Mouse (Mus musculus): ENCODE measurements around the gene Slc6a9.

Gene Slc6a9

GRCm38 (mm10) chr4:117872471-117872886 is 38.2 kb downstream of the Slc6a9 start, which contains the start of gene Ccdc24:
Gene Ccdc24 (minus strand): TSS chr4:117872557.
- in situ Hi-C loops (cut with MseI, MboI), result no loop called here

GRCm38 (mm10) chr4:117873615-117874014 is 39.3 kb downstream of the Slc6a9 start:
- in situ Hi-C loops (cut with MseI, MboI), result no loop called here

GRCm38 (mm10) chr4:117878301-117878700 is 44.0 kb downstream of the Slc6a9 start:
- in situ Hi-C loops (cut with MseI, MboI), result no loop called here

GRCm38 (mm10) chr4:117878703-117879102 is 44.4 kb downstream of the Slc6a9 start:
- in situ Hi-C loops (cut with MseI, MboI), result no loop called here

GRCm38 (mm10) chr4:117882701-117883691 is 48.7 kb downstream of the Slc6a9 start, which contains the start of gene B4galt2:
Gene B4galt2 (minus strand): TSS chr4:117883487.
- in situ Hi-C loops (cut with MseI, MboI), result no loop called here

GRCm38 (mm10) chr4:117884146-117884545 is 49.8 kb downstream of the Slc6a9 start:
- in situ Hi-C loops (cut with MseI, MboI), result no loop called here

- in situ Hi-C loops (cut with MseI, MboI), result no loop called here
Measured at GRCm38 (mm10) chr4:117885093-117885492, 50.8 kb downstream of the Slc6a9 start.

GRCm38 (mm10) chr4:117885994-117886393 is 51.7 kb downstream of the Slc6a9 start:
- in situ Hi-C loops (cut with MseI, MboI), result no loop called here

- in situ Hi-C loops (cut with MseI, MboI), result no loop called here
Measured at GRCm38 (mm10) chr4:117886644-117887043, 52.3 kb downstream of the Slc6a9 start.

- in situ Hi-C loops (cut with MseI, MboI), result no loop called here
Measured at GRCm38 (mm10) chr4:117887133-117887532, 52.8 kb downstream of the Slc6a9 start, which contains the start of gene Atp6v0b. Gene Atp6v0b (minus strand): TSS chr4:117887333.

- in situ Hi-C loops (cut with MseI, MboI), result no loop called here
Measured at GRCm38 (mm10) chr4:117887920-117888319, 53.6 kb downstream of the Slc6a9 start.

GRCm38 (mm10) chr4:117889471-117889870 is 55.2 kb downstream of the Slc6a9 start:
- in situ Hi-C loops (cut with MseI, MboI), result no loop called here

- in situ Hi-C loops (cut with MseI, MboI), result no loop called here
Measured at GRCm38 (mm10) chr4:117890031-117890430, 55.7 kb downstream of the Slc6a9 start.

- in situ Hi-C loops (cut with MseI, MboI), result no loop called here
Measured at GRCm38 (mm10) chr4:117890750-117891149, 56.4 kb downstream of the Slc6a9 start.

- in situ Hi-C loops (cut with MseI, MboI), result no loop called here
Measured at GRCm38 (mm10) chr4:117891738-117892161, 57.4 kb downstream of the Slc6a9 start, which contains the start of gene Dph2. Gene Dph2 (minus strand): TSS chr4:117892032.

GRCm38 (mm10) chr4:117893376-117893775 is 59.1 kb downstream of the Slc6a9 start:
- in situ Hi-C loops (cut with MseI, MboI), result no loop called here

- in situ Hi-C loops (cut with MseI, MboI), result no loop called here
Measured at GRCm38 (mm10) chr4:117894601-117895000, 60.3 kb downstream of the Slc6a9 start.

- in situ Hi-C loops (cut with MseI, MboI), result no loop called here
Measured at GRCm38 (mm10) chr4:117895339-117895738, 61.0 kb downstream of the Slc6a9 start.

- in situ Hi-C loops (cut with MseI, MboI), result no loop called here
Measured at GRCm38 (mm10) chr4:117896031-117896430, 61.7 kb downstream of the Slc6a9 start.

- in situ Hi-C loops (cut with MseI, MboI), result no loop called here
Measured at GRCm38 (mm10) chr4:117898111-117898510, 63.8 kb downstream of the Slc6a9 start.

GRCm38 (mm10) chr4:117904094-117904493 is 69.8 kb downstream of the Slc6a9 start:
- in situ Hi-C loops (cut with MseI, MboI), result no loop called here

GRCm38 (mm10) chr4:117904761-117905160 is 70.5 kb downstream of the Slc6a9 start:
- in situ Hi-C loops (cut with MseI, MboI), result no loop called here

GRCm38 (mm10) chr4:117906196-117906595 is 71.9 kb downstream of the Slc6a9 start:
- in situ Hi-C loops (cut with MseI, MboI), result no loop called here

Data from mouse trophoblast stem cell (cell line).